Mouse (Mus musculus) CD4-positive, CD25-positive, alpha-beta regulatory T cell, adult 4 months (primary cell): ENCODE measurements around the gene 9530003J23Rik. TPM values are rescaled to one million over a fixed set of nuclear protein-coding genes. Genes with fewer than 3 reads are reported as not detected.
"Not testable (repeated sequence)": the region's sequence is repeated elsewhere in the genome, so short reads cannot be mapped to it uniquely, and the experiment has no call there.

Source experiments
- ATAC-seq: one replicate; pipeline ENCODE4 v1.8.0; 2017
- polyA plus RNA-seq, 2 experiments: library from polyadenylated mRNA; unstranded; fragments of 100-300 nt; shearing (Covaris generic); gene quantifications; one replicate each; pipeline ENCODE4 v1.2.1; 2017

The 9530003J23Rik gene
- polyA plus RNA-seq = not detected

DNA sequence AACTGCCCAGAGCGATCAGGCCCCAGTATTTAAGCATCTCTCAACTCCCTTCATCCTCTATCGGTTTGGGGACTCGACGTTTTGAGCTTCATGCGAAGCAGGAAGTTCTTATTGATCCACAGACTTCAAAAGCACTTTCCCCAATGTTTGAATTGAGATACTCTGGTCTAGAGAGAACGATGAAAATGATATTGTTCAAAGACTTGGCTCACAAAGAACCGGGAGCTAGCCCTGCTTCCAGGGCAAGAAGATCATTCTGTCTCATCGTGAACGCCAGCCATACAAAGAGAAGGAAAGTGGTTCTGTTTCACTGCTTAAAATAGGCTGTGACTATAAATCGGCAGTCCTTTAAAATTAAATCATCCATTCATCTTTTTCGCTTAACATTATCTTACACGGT, at the start of gene 9530003J23Rik:
9530003J23Rik (minus strand) TSS at position 101 of the 400 bp plus-strand sequence.
- ATAC-seq = no peak

DNA sequence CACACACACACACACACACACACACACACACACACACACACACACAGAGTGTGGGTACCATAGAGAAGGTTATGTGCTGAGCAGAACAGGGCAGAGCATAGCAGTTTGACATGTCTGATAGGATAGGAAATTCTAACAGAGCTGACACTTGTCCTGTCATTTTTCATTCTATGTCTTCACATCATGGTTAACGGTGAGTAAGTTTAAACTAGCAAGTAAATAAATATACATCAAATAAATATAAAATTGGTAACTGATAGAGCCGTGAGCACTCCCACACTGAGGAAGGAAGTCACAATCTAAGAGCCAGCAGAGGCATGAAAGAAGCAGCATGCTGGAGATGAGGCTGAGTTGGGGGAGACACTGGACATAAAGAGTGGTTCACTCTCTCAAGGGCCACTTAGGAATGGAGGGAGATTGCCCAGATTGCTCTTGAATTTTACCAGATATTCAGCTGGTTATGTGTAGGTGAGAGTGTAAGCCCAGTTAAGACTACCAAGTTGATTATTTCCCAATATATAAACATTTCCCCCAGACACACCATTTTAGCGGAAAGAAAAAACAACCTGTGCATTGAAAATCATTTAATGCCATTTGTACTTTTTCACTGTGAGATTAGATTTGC, 48.8 kb upstream of the 9530003J23Rik start:
- ATAC-seq = no peak

DNA sequence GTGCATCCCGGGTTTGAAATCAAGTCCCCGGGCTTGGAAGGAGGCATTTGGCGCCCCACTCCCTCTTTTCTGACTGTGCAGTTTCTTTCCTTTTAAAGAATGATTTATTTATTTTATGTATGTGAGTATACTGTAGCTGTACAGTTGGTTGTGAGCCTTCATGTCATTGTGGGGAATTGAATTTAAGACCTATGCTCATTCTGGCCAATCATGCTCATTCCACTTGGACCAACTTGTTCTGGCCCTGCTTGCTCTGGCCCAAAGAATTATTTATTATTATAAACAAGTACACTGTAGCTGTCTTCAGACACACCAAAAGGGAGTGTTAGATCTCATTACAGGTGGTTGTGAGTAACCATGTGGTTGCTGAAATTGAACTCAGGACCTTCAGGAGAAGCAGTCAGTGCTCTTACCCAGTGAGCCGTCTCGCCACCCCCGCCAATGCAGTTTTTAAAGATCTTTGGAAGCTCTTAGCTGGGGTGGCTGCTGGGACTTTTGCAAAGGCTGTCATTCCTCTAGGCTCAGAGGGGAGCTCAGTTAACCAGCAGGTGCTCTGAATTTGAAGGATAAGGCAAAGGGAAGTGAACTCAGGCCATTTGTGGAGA, 48.0 kb upstream of the 9530003J23Rik start:
- no peak for ATAC-seq

DNA sequence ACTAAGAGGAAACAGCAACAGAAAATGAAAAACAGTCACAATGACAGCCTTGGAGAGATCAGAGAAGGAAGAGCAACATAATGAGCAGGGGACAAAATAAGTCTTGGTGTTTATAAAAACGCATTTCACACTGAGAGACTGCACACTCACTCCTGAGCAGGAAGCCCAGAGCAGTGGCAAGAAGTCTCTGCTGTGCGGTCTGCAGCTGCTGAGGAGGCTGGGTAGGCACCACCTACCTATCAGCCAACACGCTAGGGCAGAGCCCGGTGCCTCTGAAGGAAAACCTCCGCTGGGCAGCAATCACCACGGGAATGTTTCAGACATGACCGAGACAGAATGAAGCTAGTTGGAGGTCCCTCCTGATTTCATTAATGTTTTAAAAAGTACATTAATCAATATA, 47.1 kb upstream of the 9530003J23Rik start:
- not testable (repeated sequence) for ATAC-seq

DNA sequence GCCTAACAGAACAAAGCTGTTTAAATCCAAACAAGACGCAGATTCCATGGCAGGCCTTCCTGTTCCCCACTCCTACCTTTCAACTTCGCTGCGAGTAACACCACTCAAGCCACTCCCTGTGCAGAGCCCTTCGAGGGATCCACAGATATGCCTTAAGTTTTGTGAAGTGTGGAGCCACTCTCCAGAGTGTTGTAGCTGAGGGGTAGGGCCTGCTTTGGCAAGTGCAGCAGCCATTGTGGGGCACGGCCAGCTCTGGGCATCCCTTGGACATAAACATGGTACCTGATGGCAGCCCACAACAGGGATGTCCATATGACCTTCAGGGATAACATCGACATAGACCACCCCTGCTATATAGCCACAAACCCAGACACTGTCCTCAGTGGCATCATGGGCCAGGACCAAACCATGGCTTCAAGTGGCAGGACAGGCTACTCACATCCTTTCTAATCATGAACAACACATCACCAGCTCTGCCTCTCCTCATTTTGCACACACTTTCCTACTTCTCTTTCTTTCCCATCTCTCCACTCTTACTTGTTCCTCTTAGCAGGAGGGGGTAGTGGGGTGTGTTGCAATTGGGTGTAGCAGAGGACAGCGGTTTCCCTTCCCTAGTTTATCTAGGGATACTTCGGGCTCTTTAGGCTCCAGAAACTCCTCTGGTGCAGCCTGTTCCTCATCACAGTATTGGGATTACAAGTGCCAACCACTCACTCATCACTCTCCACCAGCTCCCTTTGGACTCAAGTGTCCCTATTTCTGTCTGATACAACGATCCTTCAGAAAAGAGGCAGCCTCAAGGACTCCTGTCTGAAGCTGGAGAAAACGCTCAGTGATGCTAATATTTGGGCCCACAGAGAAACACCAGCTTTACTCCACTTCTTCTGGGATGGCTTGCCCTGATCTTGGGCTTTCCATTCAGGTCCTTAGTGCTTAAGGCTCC, 46.3 kb upstream of the 9530003J23Rik start:
- ATAC-seq = no peak

DNA sequence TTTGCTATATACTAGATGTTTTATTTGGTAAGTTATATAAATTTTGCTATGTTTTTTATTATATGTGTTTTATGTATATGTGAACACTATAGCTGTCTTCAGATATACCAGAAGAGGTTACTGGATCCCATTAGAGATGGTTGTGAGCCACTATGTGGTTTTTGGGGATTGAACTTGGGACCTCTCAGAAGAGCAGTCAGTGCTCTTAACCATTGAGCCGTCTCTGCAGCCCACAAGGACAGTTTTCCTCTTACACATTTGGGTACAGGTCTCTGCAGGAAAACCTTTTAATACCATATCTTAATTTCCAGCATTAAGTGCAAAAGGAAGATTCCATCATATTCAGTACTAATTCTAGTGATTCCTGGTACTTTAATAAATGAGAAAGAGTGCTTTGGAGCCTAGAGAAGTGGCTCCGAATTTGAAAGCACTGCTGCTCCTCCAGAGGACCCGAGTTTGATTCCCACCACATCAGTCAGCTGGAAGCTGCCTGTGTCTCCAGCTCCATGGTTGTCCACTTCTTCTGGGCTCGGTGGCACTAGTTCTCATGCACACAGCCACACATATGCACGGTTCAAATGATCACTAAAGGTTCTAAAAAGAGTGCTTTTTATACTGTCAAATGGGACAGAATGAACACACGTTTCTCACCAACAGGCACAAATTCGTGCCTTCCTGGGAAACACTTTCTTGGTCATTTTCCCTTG, 45.5 kb upstream of the 9530003J23Rik start:
- no peak for ATAC-seq

DNA sequence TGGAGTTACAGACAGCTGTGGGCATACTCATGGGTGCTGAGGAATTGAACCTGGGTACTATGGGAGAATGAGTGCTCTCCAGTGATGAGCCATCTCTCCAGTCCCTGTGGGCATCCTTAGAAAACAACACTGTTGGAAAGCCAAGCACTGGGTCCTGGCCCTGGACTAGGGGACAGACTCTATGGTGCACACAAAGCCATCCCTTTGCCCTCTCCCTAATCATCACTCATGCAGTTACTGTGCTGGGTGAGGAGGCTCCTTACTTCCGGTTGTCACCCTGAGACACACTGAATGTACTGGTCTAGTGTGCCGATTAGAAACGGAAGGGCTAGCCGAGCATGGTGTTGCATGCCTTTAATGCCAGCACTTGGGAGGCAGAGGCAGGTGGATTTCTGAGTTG, 44.7 kb upstream of the 9530003J23Rik start:
- not testable (repeated sequence) for ATAC-seq

DNA sequence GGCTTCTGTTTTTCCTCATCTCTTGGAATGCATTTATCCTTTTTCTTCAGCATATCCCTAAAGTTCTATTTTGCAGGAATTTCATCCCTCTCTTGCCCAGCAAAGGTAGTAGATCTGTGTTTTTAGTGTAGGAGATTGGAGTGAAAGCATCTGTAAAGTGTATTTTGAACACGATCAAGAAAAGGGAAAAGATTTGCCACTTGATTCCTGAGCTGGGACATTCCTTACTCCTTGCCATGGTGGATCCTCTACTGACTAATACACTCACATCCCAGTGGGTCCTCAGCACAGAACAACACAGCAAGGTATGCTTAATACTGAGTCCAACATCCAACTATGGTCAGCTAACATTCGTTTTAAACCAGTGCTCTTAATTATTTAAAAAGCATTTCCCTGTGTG, 44.0 kb upstream of the 9530003J23Rik start:
- no peak for ATAC-seq

DNA sequence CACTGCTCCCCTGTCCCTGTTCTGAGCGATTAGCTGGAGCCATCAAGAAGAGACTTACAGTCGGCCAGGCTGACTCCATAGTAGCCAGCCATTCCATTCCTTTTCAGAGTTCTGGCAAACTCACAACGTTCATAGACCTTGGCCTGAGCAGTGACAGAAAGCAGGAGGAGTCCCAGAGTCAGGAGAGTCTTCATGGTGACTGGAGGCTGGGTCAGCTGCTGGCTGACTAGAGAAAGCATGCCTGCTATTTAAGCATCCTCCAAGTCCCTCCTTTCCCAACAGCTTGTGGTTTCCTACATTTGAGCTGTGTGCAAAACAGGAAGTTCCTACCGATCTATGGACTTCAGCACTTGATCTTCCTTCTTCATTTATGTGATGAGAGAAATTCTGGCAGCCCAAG, 43.5 kb upstream of the 9530003J23Rik start, which contains the start of gene Lyz2:
Lyz2 (minus strand) TSS at position 273 of the 400 bp plus-strand sequence.
- ATAC-seq = no peak

DNA sequence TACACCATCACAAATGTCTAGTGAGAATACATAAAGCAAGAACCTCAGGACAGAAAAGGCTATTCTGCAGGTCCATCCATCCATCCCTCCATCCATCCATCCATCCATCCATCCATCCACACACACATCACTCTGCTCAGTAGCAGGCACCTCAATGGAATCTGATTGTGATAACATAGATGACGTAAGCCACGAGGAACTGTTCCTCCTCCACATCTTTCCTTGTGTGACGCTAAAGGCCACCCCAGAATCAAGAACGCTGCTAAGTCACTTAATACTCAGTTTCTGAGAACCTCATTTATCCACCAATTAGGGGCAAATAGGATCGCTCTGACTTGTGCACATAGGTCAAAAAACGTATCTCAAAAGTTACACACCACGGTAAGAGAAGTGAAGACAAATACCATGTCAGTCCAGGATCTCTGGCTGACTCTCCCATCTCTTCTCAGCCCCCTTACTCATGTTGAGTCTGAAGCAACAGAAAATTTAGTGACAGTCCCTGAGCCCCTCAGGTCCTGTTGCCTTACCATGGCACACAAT, 42.9 kb upstream of the 9530003J23Rik start:
- no peak for ATAC-seq

DNA sequence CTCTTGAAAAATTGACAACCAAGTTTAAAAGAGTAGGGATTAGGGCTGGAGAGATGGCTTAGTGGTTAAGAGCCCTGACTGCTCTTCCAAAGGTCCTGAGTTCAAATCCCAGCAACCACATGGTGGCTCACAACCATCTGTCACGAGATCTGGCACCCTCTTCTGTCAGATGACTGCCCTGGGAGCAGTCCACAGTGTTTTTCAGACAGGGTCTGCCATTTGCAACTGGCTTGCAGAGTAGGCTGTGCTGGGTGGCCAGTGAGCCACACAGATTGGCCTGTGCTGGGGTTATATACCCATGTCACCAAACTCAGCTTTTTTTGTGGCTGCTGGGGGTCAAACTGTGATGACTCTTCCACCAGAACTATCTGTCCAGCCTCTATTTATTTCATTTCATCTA, 41.5 kb upstream of the 9530003J23Rik start:
- no peak for ATAC-seq

DNA sequence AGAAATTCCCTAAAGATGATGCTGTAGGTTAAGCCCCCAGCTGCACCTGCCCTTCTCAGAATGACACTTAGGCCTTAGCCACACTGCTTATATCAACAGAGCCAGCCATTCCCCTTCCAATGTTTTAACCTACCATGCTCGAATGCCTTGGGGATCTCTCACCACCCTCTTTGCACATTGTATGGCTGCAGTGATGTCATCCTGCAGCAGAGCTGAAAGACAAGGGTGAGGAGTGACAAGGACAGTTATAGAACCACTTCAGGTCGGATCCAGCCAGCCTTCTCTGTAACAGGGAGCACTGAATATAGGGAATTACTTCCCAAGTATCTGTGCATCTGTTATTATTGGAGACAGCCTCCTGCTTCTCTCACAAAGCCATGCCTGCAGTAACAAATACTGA, 40.0 kb upstream of the 9530003J23Rik start:
- not testable (repeated sequence) for ATAC-seq

DNA sequence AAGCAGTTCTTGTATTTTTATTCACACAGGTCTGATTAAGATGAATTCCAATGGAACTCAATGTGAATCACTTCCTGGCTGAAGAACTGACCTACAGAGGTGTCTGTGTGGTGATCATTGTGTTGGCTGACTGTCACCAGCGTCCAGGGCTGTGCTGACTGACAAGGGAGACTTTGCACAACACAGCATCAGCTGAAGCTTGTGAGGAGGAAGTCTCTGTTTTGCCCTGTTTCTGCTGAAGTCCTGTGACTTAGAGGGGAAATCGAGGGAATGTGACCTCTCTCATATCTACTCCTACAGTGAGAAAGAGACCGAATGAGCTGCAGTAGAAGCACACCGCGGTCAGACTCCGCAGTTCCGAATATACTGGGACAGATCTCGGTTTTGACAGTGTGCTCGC, 39.3 kb upstream of the 9530003J23Rik start:
- ATAC-seq = not testable (repeated sequence)

DNA sequence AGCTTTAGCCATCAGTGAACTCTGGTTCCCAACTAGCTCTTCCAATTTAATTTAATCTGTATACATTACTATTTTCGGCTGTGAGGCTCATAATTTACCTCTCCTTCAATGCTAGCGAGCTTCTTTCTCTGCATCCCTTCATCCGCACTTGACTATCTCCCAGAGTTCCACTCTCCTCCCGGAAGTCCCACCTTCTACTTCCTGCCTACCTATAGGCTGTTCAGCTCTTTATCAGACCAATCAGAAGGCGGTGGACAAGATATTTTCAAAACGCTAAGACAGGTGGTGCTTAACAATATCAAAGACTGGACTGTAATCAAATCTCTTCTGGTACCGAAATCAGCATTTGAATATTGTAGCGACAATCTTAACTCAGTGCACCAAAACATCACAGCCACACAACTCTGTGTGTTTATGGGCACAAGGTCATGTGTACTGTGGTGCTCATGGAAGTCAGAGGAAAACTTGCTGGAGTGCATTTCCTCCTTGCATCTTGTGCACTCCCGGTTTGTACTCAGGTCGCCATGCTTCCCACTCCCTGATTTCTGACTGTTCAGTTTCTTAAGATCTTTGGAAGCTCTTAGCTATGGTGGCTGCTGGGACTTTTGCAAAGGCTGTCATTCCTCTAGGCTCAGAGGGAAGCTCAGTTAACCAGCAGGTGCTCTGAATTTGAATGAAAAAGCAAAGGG, 37.3 kb upstream of the 9530003J23Rik start:
- no peak for ATAC-seq

DNA sequence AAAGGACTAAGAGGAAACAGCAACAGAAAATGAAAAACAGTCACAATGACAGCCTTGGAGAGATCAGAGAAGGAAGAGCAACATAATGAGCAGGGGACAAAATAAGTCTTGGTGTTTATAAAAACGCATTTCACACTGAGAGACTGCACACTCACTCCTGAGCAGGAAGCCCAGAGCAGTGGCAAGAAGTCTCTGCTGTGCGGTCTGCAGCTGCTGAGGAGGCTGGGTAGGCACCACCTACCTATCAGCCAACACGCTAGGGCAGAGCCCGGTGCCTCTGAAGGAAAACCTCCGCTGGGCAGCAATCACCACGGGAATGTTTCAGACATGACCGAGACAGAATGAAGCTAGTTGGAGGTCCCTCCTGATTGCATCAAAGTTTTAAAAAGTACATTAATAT, 36.1 kb upstream of the 9530003J23Rik start:
- ATAC-seq = not testable (repeated sequence)

DNA sequence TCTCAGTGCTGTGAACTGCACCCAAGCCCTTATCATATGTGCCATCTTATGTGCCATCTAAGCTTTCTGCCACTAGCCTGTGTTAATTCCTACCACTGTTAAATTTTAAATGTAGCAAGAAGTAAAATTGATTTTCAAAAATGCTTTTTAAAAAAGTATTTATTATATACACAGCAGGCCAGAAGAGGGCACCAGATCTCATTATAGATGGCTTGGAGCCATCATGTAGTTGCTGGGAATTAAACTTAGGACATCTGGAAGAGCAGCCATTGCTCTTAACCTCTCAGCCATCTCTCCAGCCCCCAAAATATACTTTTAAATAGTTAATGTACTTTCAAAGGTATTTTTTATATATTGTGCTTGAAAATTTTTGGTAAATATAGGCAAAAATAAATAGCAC, 33.5 kb upstream of the 9530003J23Rik start:
- no peak for ATAC-seq

DNA sequence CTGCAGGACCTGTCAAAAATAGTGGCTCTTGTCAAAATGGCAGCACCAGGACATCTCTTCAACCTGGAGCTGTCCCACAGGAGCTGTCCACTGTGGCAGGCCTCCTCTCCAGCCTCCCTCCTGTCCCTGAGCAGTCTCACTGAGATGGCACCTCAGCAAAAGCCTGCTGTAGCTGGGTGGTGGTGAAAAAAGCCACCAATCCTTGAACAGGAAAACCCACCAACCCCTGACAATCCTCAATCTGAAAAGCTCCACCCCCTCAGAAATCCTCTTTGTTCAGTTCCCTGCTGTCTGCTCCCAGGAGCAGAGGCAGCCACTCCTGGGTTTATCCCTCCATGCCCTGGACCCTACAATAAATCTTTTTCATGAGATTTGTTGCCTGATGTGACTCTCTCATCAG, 21.4 kb upstream of the 9530003J23Rik start:
- ATAC-seq = no peak

DNA sequence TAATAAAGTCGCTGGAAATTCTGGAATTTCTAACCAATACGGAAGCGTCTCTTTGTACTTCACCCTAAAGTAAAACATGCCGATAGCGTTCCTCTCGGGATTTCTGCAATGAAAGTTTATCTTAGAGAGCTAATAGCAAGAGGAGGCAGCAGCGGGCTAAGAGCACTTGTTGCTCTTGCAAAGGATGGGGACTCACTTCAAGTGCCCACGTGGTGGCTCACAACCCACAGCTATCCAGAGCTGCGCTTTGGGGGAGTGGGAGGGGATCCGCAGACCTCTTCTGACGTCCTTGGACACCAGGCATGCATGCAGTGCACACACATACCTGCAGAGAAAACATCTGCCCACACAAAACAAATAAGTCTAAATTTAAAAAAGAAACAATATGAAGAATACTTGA, 2.6 kb downstream of the 9530003J23Rik start:
- no peak for ATAC-seq

DNA sequence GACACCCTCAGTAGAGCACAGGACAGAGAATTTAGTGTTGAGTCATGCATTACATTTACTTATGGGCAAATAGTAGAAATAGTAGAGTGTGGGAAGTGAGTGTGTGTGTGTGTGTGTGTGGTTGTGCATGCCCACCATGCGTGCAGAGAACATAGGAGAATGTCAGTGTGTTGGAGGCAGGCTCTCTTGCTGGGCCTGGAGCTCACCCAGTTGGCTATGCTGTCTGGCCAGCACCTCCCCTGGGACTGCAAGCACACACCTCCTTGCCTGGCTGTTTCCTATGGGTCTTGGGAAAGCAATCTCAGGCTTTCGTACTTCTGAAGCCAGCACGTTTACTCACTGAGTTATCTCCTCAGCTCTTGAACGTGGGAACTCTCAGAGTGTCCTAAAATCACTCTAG, 3.7 kb downstream of the 9530003J23Rik start:
- no peak for ATAC-seq

DNA sequence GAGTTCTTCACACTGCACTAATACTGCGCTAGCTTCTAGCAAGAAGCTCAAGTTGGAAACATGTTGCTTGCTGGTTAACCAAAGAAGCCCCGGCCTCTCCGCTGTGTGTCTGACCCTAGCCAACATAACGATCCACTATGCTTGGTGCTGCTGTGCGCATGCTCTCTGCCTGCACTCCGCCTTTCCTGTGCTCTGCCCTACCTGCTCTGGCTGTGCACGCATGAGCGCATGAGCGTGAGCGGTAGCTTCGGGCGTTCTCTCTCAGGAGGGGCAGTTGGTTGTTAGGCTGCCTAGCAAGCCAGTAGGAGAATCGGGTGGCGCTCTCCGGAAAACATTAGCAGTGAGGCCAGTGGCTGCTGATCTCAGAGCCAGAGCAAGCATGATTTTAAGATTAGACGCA, 8.7 kb downstream of the 9530003J23Rik start:
- peak; percentile 53 for ATAC-seq

DNA sequence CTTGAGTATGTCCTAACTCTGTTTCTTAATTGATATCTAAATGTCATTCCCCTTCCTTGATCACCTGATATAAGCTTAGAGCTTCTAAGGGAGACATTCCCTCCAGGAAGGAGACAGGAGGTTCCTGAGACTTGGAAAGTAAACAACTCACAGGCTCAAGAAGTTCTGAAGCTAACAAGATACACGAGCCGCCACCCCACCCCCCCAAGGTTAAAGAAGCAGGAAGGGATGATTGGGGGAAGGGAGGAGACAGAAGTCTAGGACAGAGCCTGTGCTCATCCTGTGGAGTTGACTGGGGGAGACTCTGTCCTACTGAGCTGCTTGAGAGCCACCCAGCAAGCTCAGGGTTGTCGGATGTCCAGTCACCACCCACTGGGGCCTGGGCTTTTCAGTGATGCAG, 12.5 kb downstream of the 9530003J23Rik start:
- ATAC-seq = no peak

DNA sequence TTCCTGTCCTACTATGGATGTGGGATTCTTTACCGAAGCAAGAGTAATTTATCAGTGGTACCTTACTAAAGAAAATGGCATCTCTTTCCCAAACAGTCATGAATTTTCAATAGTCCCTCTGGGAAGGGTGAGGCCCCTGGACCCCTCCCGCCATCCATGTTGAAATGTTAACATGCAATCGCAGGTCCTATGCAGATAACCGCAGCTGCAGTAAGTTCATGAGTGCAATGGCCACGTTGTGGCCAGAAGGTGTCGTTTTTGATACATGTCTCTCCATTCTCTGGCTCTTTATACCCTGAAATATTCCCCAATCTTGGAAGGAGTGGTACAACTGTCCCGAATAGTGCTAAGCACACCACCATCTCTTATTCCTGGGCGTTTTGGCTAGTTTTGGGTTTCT, 13.4 kb downstream of the 9530003J23Rik start:
- no peak for ATAC-seq
